Mouse (Mus musculus) hindbrain, postnatal 0 days (tissue): ENCODE results near the gene Gpatch2. TPM values are rescaled to one million over a fixed set of nuclear protein-coding genes. Genes with fewer than 3 reads are reported as not detected.

Experiments used
- ATAC-seq: fragments of 200-750 bp; cut with Nextera tagmentation; 2 replicates; pipeline ENCODE4 v1.8.0; 2017; ENCODE audit warnings: mild to moderate bottlenecking, moderate TSS enrichment, moderate library complexity
- DNase-seq: peaks from one replicate; pipeline ENCODE4 v3.0.0-alpha.2; 2015; ENCODE audit warnings: low spot score
- H3K27ac ChIP-seq: fragments of 300-500 bp; sonication (generic); 2 replicates; pipeline ENCODE4 v1.5.1; 2014; ENCODE audit warnings: mild to moderate bottlenecking
- H3K27me3 ChIP-seq: fragments of 300-500 bp; sonication (generic); 2 replicates; pipeline ENCODE4 v1.6.1; 2014; ENCODE audit warnings: low read length, mixed read lengths; ENCODE audit not compliant: insufficient read depth
- H3K36me3 ChIP-seq: fragments of 300-500 bp; sonication (generic); 2 replicates; pipeline ENCODE4 v1.6.1; 2014; ENCODE audit warnings: low read length, mixed read lengths; ENCODE audit not compliant: insufficient read depth
- H3K4me1 ChIP-seq: fragments of 300-500 bp; sonication (generic); 2 replicates; pipeline ENCODE4 v1.6.1; 2014; ENCODE audit warnings: antibody characterized with exemption, low read length, mixed read lengths; ENCODE audit not compliant: insufficient read depth
- H3K4me2 ChIP-seq: fragments of 300-500 bp; sonication (generic); 2 replicates; pipeline ENCODE4 v1.6.1; 2014; ENCODE audit warnings: low read depth, mild to moderate bottlenecking, low read length, moderate library complexity, mixed read lengths
- H3K4me3 ChIP-seq: fragments of 300-500 bp; sonication (generic); 2 replicates; pipeline ENCODE4 v1.5.1; 2014; ENCODE audit warnings: low read length
- H3K9ac ChIP-seq: fragments of 300-500 bp; sonication (generic); replicated peaks from 2 replicates; pipeline ENCODE4 v1.6.1; 2014; ENCODE audit warnings: mild to moderate bottlenecking, low read length, moderate library complexity, mixed read lengths
- H3K9me3 ChIP-seq: fragments of 300-500 bp; sonication (generic); 2 replicates; pipeline ENCODE4 v1.6.1; 2016; ENCODE audit warnings: low read length, mixed read lengths
- CTCF ChIP-seq: IDR thresholded peaks from 2 replicates; pipeline ENCODE4 v1.5.1; 2016; ENCODE audit warnings: antibody characterized with exemption, control low read depth, low read depth
- WGBS: fragments of 180-500 bp; shearing (Covaris S2); extraction: QIAGEN DNeasy Blood & Tissue Kit; methylation state at CpG from one replicate; pipeline ENCODE4 v1.1.7; 2014; 5-methylcytosine and 5-hydroxymethylcytosine counted together
- polyA plus RNA-seq: library from polyadenylated mRNA; unstranded; fragments of >200 nt; fragmentation: Nextera tagmentation; extraction: Ambion mirVana; gene quantifications from 2 replicates; pipeline ENCODE4 v1.2.1, GENCODE M21; 2015
- total RNA-seq: library from RNA; depleted of rRNA; stranded (reverse); fragments of >200 nt; gene quantifications from 2 replicates; pipeline ENCODE4 v1.2.3, GENCODE M21; 2014

The Gpatch2 gene
- total and polyA plus RNA-seq, 2 experiments from 2014 or later: 12.4 to 20.1 TPM

DNA sequence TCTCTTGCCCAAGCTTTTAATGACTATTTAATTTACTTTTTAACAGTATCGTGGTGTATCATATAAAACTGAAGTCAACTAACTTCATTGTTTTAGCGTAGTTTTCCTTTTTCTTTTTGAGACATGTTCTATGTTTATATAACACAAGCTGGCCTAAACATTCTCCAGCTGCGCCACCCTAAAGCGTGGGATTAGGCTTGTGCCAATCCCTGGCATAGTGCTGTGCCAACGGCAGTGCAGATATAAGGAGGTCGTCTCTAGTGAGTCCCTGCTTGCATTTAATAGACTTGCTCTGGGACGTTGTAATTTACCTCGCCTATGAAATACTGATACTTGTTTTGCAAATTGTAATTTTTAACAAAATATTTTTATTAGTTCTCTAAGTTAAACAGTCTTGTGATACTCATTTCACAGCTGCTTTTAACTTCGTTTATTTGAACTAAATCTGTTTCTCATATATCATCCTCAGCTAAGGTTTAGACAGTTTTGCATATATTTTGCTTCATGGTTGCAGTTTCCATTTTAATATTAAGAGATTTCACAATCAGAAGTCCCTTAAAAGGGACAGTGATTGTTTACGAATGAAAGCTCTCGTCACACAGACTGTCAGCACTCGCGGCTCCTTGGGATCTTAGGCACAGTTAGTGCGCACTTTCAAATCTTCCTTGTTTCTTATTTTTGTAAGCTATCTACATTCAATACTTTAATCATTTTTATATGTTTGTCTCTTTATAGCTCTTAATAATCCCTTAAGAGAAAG, 17.1 kb downstream of the Gpatch2 start:
- Histone ChIP-seq H3K36me3 (no peaks in the 10 kb centered on the region), H3K4me3 (no peak overlapping the region), H3K27me3 (no peaks in the 10 kb centered on the region), H3K4me1 (no peaks in the 10 kb centered on the region), H3K27ac (no peak overlapping the region), H3K9me3 (no peaks in the 10 kb centered on the region), H3K4me2 (no peak overlapping the region), H3K9ac (no peak overlapping the region)
- ATAC-seq (no peak), DNase-seq (no peak)
- TF ChIP-seq CTCF: no peak
- WGBS: 78% methylated on average over 14 of the region's 14 CpGs

DNA sequence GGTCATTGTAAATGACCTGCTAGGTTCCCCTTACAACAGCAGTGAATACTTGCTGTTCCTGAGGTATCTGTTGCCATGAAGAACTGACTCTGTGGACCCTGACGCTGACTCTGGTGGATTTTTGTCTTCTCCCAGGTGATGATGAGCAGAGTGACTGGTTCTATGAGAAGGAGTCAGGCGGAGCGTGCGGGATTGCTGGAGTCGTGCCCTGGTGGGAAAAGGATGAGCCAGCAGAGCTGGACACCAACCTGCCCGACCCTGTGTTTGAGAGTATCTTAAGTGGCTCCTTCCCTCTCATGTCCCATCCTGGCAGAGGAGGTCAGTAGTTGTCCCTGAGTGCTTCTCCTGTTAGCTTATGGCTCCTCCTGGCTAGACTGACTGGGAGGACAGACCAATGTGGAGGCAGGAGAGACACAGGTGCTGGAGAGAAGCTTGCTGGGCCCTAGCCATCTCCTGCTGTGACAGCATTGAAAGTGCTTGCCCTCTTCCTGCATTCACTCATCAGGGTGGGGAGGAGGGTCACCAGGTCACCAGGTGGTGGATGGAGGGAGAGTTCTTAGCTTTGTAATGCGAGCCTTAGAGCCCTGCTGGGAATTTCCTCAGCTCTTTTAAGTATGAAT, 17.8 kb downstream of the Gpatch2 start:
- no peaks in the 10 kb centered on the region for H3K4me1 ChIP-seq
- no peak for ATAC-seq
- H3K27me3 ChIP-seq: no peaks in the 10 kb centered on the region
- no peak overlapping the region for H3K4me3 ChIP-seq
- H3K9me3 ChIP-seq: no peaks in the 10 kb centered on the region
- no peak for DNase-seq
- no peak overlapping the region for H3K9ac ChIP-seq
- WGBS: 72% methylated on average over 7 of the region's 7 CpGs
- no peak overlapping the region for H3K4me2 ChIP-seq
- no peak overlapping the region for H3K27ac ChIP-seq
- H3K36me3 ChIP-seq: no peaks in the 10 kb centered on the region
- peak; percentile 21; the same call in 1 of the 2 replicates for TF ChIP-seq CTCF

DNA sequence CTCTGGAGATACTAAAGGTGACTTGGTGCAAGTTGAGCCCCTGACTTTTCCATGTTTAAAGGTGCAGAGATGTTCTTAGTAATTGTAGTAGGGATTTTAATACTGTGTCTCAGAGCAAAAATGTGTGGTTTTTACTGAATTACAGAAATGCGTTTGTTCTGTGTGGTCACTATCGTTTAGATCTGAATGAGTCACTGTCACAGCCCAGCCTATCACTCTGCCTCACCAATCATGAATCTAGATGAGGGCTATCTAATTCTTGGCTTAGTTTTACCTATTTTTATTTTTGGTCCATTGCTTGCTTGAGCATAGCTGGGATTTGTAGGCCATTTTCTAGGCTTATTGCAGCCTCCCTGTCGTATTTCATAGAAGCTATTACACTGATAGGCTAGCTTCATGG, 19.9 kb downstream of the Gpatch2 start:
- 91% methylated on average over 3 of the region's 3 CpGs for WGBS
- Histone ChIP-seq H3K9me3 (no peaks in the 10 kb centered on the region), H3K4me1 (no peaks in the 10 kb centered on the region), H3K27ac (no peak overlapping the region), H3K27me3 (no peaks in the 10 kb centered on the region), H3K36me3 (no peaks in the 10 kb centered on the region), H3K4me3 (no peak overlapping the region), H3K9ac (no peak overlapping the region), H3K4me2 (no peak overlapping the region)
- no peak for DNase-seq
- no peak for TF ChIP-seq CTCF
- ATAC-seq: no peak

DNA sequence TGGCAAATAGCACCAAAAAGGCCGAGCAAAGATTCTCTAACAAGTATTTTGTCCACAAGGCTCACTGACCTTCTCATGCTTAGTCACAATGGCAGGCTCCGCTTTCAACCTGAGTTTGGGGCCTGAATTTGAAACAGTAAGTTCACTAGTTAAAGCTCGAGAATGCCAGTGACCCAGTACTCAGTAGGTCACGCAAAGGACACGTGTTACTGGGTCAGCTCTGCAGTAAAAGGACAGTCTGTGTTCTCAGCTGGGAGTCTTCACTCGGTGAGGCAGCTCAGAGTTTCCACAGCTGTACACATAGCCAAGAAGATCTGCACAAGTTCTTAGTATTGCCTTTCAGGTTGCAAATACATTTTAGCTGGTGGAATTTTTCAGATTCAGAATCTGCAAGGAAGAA, 21.0 kb downstream of the Gpatch2 start:
- Histone ChIP-seq H3K27me3 (no peaks in the 10 kb centered on the region), H3K9ac (no peak overlapping the region), H3K4me1 (no peaks in the 10 kb centered on the region), H3K4me3 (no peak overlapping the region), H3K36me3 (no peaks in the 10 kb centered on the region), H3K27ac (no peak overlapping the region), H3K4me2 (no peak overlapping the region), H3K9me3 (no peaks in the 10 kb centered on the region)
- DNase-seq: no peak
- 81% methylated on average over 6 of the region's 6 CpGs for WGBS
- no peak for TF ChIP-seq CTCF
- no peak for ATAC-seq

DNA sequence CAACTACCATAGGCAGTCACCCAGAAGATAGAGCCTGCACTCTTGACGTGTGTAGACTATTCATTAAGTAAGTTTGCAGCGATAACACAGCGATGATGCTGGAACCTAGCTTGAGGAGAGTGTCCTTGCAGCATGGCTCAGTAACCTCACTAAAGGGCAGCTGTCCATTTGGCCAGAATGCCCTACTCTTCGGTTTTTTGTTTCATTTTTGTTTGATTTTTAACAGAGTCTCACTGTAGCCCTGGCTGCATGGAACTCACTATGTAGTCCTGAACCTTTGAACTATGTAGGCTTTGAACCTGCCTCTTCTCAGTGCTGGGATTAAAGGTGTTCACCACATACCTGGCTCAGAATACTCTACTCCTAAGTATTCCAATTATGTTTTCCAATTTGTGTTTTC, 22.8 kb downstream of the Gpatch2 start:
- 92% methylated on average over 4 of the region's 4 CpGs for WGBS
- no peak overlapping the region for H3K4me3 ChIP-seq

DNA sequence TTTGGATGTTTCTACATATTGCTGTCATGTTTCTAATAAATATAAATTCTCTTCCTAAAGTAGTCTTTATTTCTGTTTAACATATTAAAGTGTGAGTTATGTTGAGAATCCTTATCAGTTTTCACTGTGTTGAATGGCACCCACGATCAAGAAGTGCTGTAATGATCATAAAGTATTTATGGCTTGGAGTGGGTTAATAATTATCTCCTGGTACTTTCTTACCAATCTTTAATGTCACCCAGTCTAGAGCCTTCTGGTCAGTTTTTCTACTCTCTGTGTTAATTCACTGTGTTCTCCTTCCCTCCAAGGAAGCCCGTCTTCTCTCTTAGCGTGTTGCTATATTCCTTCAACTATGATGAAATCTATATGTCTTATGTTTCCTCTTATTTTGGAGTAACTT, 25.0 kb downstream of the Gpatch2 start:
- no peak for ATAC-seq
- 97% methylated on average over 3 of the region's 3 CpGs for WGBS

More for the DNA sequence above, 22.8 kb downstream of the Gpatch2 start:
- H3K4me1 ChIP-seq: no peaks in the 10 kb centered on the region
- H3K9ac ChIP-seq: no peak overlapping the region
- no peak for TF ChIP-seq CTCF
- no peaks in the 10 kb centered on the region for H3K9me3 ChIP-seq
- H3K27me3 ChIP-seq: no peaks in the 10 kb centered on the region
- H3K4me2 ChIP-seq: no peak overlapping the region
- DNase-seq (no peak), ATAC-seq (no peak)
- H3K27ac ChIP-seq: no peak overlapping the region
- no peaks in the 10 kb centered on the region for H3K36me3 ChIP-seq

DNA sequence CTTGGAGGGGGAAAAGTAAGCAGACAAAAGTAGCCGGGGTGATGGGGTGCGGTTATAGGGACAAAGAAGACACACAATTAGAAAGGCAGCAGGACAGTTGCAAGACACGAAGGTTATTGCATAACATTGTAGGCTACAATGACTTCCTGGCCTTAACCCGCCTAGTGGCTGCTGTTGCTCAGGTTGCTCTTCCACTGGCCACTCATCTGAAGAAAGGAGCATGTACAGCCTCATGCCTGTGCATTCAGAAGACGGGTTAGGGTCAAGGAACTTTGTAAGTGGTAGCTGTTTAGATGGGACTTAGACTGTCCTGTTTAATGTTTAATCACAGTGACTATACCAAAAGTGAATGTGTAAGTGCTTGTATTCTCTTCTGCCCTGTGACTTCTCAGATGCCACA, 26.0 kb downstream of the Gpatch2 start:
- no peaks in the 10 kb centered on the region for H3K4me1 ChIP-seq
- DNase-seq (no peak), ATAC-seq (no peak)
- WGBS: 85% methylated on average over 5 of the region's 5 CpGs
- no peak overlapping the region for H3K4me3 ChIP-seq
- no peaks in the 10 kb centered on the region for H3K9me3 ChIP-seq
- H3K36me3 ChIP-seq: no peaks in the 10 kb centered on the region
- no peak overlapping the region for H3K4me2 ChIP-seq
- H3K9ac ChIP-seq: no peak overlapping the region
- no peak for TF ChIP-seq CTCF
- no peak overlapping the region for H3K27ac ChIP-seq
- no peaks in the 10 kb centered on the region for H3K27me3 ChIP-seq

More for the DNA sequence above, 25.0 kb downstream of the Gpatch2 start:
- no peak for TF ChIP-seq CTCF
- Histone ChIP-seq H3K27me3 (no peaks in the 10 kb centered on the region), H3K36me3 (no peaks in the 10 kb centered on the region), H3K27ac (no peak overlapping the region), H3K4me3 (no peak overlapping the region), H3K4me2 (no peak overlapping the region), H3K4me1 (no peaks in the 10 kb centered on the region), H3K9me3 (no peaks in the 10 kb centered on the region), H3K9ac (no peak overlapping the region)
- DNase-seq: no peak
